Mouse (Mus musculus) hindbrain, embryonic 10.5 days (tissue): ENCODE data around the gene Nr1d1. TPM values are rescaled to one million over a fixed set of nuclear protein-coding genes. Genes with fewer than 3 reads are reported as not detected.

Experiments
- DNase-seq: peaks from one replicate; pipeline ENCODE4 v3.0.0-alpha.2; 2017; ENCODE audit warnings: low spot score
- H3K27ac ChIP-seq: fragments of 300-500 bp; sonication (generic); 2 replicates; pipeline ENCODE4 v1.5.1; 2016; ENCODE audit warnings: mild to moderate bottlenecking, moderate library complexity
- H3K27me3 ChIP-seq: fragments of 300-500 bp; sonication (generic); 2 replicates; pipeline ENCODE4 v1.6.1; 2016; ENCODE audit warnings: mild to moderate bottlenecking; ENCODE audit not compliant: poor library complexity, insufficient read depth, severe bottlenecking
- H3K36me3 ChIP-seq: fragments of 300-500 bp; sonication (generic); 2 replicates; pipeline ENCODE4 v1.6.1; 2016; ENCODE audit warnings: mild to moderate bottlenecking, moderate library complexity
- H3K4me1 ChIP-seq: fragments of 300-500 bp; sonication (generic); replicated peaks from 2 replicates; pipeline ENCODE4 v1.6.1; 2016; ENCODE audit warnings: mild to moderate bottlenecking
- H3K4me3 ChIP-seq: fragments of 300-500 bp; sonication (generic); 2 replicates; pipeline ENCODE4 v1.5.1; 2016; ENCODE audit warnings: mild to moderate bottlenecking, moderate library complexity
- H3K9me3 ChIP-seq: fragments of 300-500 bp; sonication (generic); 2 replicates; pipeline ENCODE4 v1.6.1; 2016; ENCODE audit warnings: mild to moderate bottlenecking, moderate library complexity
- WGBS: fragments of 180-500 bp; shearing (Covaris S2); methylation state at CpG from one replicate; pipeline ENCODE4 v1.1.7; 2016; 5-methylcytosine and 5-hydroxymethylcytosine counted together
- polyA plus RNA-seq: library from polyadenylated mRNA; unstranded; fragments of >200 nt; fragmentation: Nextera tagmentation; extraction: Ambion mirVana; gene quantifications from 2 replicates; pipeline ENCODE4 v1.2.1, GENCODE M21; 2016

Gene Nr1d1
- polyA plus RNA-seq: 1.2 and 1.5 TPM in 2 replicates

GRCm38 (mm10) chr11:98774582-98775347 is at the start of gene Nr1d1:
Gene Nr1d1 (minus strand): TSS chr11:98775333.
- Histone ChIP-seq H3K27me3 (peaks cover 7% of the 10 kb centered on the region; the same call in 1 of the 2 replicates), H3K4me3 (peak within 1 kb of the TSS; percentile 53), H3K9me3 (no peaks in the 10 kb centered on the region), H3K4me1 (peaks cover 64% of the 10 kb centered on the region), H3K27ac (peak within 1 kb of the TSS; percentile 84), H3K36me3 (peaks cover 15% of the 10 kb centered on the region)
- WGBS: 1% methylated on average over 22 of the region's 22 CpGs
- no peak for DNase-seq

- DNase-seq: no peak
- Histone ChIP-seq H3K36me3 (peaks cover 100% of the 10 kb centered on the region), H3K4me3 (no peak overlapping the region), H3K27me3 (no peaks in the 10 kb centered on the region), H3K4me1 (no peaks in the 10 kb centered on the region), H3K9me3 (no peaks in the 10 kb centered on the region), H3K27ac (no peak overlapping the region)
- 95% methylated on average over 5 of the region's 5 CpGs for WGBS
Observed at GRCm38 (mm10) chr11:98820968-98821367, 45.8 kb upstream of the Nr1d1 start.

GRCm38 (mm10) chr11:98816706-98817239 is 41.6 kb upstream of the Nr1d1 start:
- DNase-seq: no peak
- H3K4me1 ChIP-seq: no peaks in the 10 kb centered on the region
- H3K36me3 ChIP-seq: peaks cover 99% of the 10 kb centered on the region
- no peaks in the 10 kb centered on the region for H3K27me3 ChIP-seq
- H3K27ac ChIP-seq: no peak overlapping the region
- WGBS: 92% methylated on average over 1 of the region's 1 CpGs
- no peaks in the 10 kb centered on the region for H3K9me3 ChIP-seq
- H3K4me3 ChIP-seq: no peak overlapping the region

- no peak for DNase-seq
- H3K36me3 ChIP-seq: peaks cover 78% of the 10 kb centered on the region
- no peaks in the 10 kb centered on the region for H3K27me3 ChIP-seq
- no peak overlapping the region for H3K27ac ChIP-seq
- H3K4me1 ChIP-seq: peaks cover 24% of the 10 kb centered on the region
- peak overlapping the region; percentile 87 for H3K4me3 ChIP-seq
- H3K9me3 ChIP-seq: no peaks in the 10 kb centered on the region
- 81% methylated on average over 7 of the region's 7 CpGs for WGBS
Observed at GRCm38 (mm10) chr11:98810686-98811085, 35.6 kb upstream of the Nr1d1 start.

- Histone ChIP-seq H3K9me3 (no peaks in the 10 kb centered on the region), H3K4me1 (peaks cover 24% of the 10 kb centered on the region), H3K27ac (peak overlapping the region; percentile 98), H3K4me3 (peak overlapping the region; percentile 87), H3K36me3 (peaks cover 78% of the 10 kb centered on the region), H3K27me3 (no peaks in the 10 kb centered on the region)
- DNase-seq: peak; percentile 99
- under 1% methylated on average over 84 of the region's 84 CpGs for WGBS
Observed at GRCm38 (mm10) chr11:98809457-98810290, 34.5 kb upstream of the Nr1d1 start.

- Histone ChIP-seq H3K4me1 (peaks cover 24% of the 10 kb centered on the region), H3K4me3 (peak overlapping the region; percentile 87)
- 80% methylated on average over 2 of the region's 2 CpGs for WGBS
Observed at GRCm38 (mm10) chr11:98808417-98808816, 33.3 kb upstream of the Nr1d1 start.

GRCm38 (mm10) chr11:98804605-98805004 is 29.5 kb upstream of the Nr1d1 start, which contains the start of gene Casc3:
Gene Casc3 (plus strand): TSS chr11:98804905.
- Histone ChIP-seq H3K27ac (no peak within 1 kb of the TSS), H3K9me3 (no peaks in the 10 kb centered on the region), H3K27me3 (no peaks in the 10 kb centered on the region), H3K4me1 (peaks cover 14% of the 10 kb centered on the region), H3K4me3 (no peak within 1 kb of the TSS), H3K36me3 (peaks cover 91% of the 10 kb centered on the region)
- 94% methylated on average over 5 of the region's 5 CpGs for WGBS
- no peak for DNase-seq

More at GRCm38 (mm10) chr11:98808417-98808816, 33.3 kb upstream of the Nr1d1 start:
- Histone ChIP-seq H3K27ac (peak overlapping the region; percentile 98; the same call in 1 of the 2 replicates), H3K9me3 (no peaks in the 10 kb centered on the region), H3K36me3 (peaks cover 78% of the 10 kb centered on the region), H3K27me3 (no peaks in the 10 kb centered on the region)
- no peak for DNase-seq

- Histone ChIP-seq H3K27me3 (no peaks in the 10 kb centered on the region), H3K4me1 (peaks cover 47% of the 10 kb centered on the region), H3K4me3 (peak overlapping the region; percentile 100), H3K36me3 (peaks cover 58% of the 10 kb centered on the region), H3K9me3 (no peaks in the 10 kb centered on the region), H3K27ac (no peak overlapping the region; the same call in 1 of the 2 replicates)
- DNase-seq: no peak
- WGBS: 63% methylated on average over 4 of the region's 4 CpGs
Observed at GRCm38 (mm10) chr11:98797909-98798308, 22.8 kb upstream of the Nr1d1 start.

- no peaks in the 10 kb centered on the region for H3K27me3 ChIP-seq
- H3K9me3 ChIP-seq: no peaks in the 10 kb centered on the region
- peak overlapping the region; percentile 100 for H3K4me3 ChIP-seq
- peak overlapping the region; percentile 100 for H3K27ac ChIP-seq
- no peak for DNase-seq
- peaks cover 52% of the 10 kb centered on the region for H3K36me3 ChIP-seq
- H3K4me1 ChIP-seq: peaks cover 53% of the 10 kb centered on the region
- WGBS: 23% methylated on average over 5 of the region's 5 CpGs
Observed at GRCm38 (mm10) chr11:98797306-98797705, 22.2 kb upstream of the Nr1d1 start.

GRCm38 (mm10) chr11:98796515-98797216 is 21.5 kb upstream of the Nr1d1 start:
- Histone ChIP-seq H3K4me1 (peaks cover 57% of the 10 kb centered on the region), H3K27ac (peak overlapping the region; percentile 100), H3K9me3 (no peaks in the 10 kb centered on the region), H3K4me3 (peak overlapping the region; percentile 100), H3K27me3 (no peaks in the 10 kb centered on the region), H3K36me3 (peaks cover 45% of the 10 kb centered on the region)
- peak; percentile 84 for DNase-seq
- WGBS: 6% methylated on average over 23 of the region's 23 CpGs

- WGBS: under 1% methylated on average over 73 of the region's 74 CpGs
Observed at GRCm38 (mm10) chr11:98795714-98796514, 20.8 kb upstream of the Nr1d1 start.

More at GRCm38 (mm10) chr11:98795714-98796514, 20.8 kb upstream of the Nr1d1 start:
- H3K27me3 ChIP-seq: no peaks in the 10 kb centered on the region
- H3K4me1 ChIP-seq: peaks cover 57% of the 10 kb centered on the region
- peaks cover 38% of the 10 kb centered on the region for H3K36me3 ChIP-seq
- H3K4me3 ChIP-seq: peak overlapping the region; percentile 100
- no peak for DNase-seq
- H3K27ac ChIP-seq: peak overlapping the region; percentile 100
- no peaks in the 10 kb centered on the region for H3K9me3 ChIP-seq
